Mouse (Mus musculus) heart, postnatal 10 days (tissue): ENCODE results near the gene Cxcr5. TPM values are rescaled to one million over a fixed set of nuclear protein-coding genes. Genes with fewer than 3 reads are reported as not detected.

Experiments used
- total RNA-seq, 2 experiments: library from RNA; stranded (reverse); gene quantifications; 2 replicates each; pipeline ENCODE4 v1.2.3; 2021

Cxcr5 gene
- total RNA-seq, 2 experiments from 2014 or later: 0.24 to 0.27 TPM

Other genes with a start within 250 kb of the Cxcr5 start
- gene C2cd2l, start 241.6 kb downstream of the Cxcr5 start, total RNA-seq: 10 to 100 TPM; 14.2 to 17.6 TPM
- gene Dpagt1, start 235.9 kb downstream of the Cxcr5 start, total RNA-seq: 10 to 100 TPM; 21.1 to 25.2 TPM
- gene H2afx, start 227.2 kb downstream of the Cxcr5 start, total RNA-seq: 10 to 100 TPM; 54.1 to 57.9 TPM
- 10 to 100 TPM; 54.2 to 55.2 TPM for gene Hmbs, start 217.6 kb downstream of the Cxcr5 start, total RNA-seq
- gene Vps11, start 200.2 kb downstream of the Cxcr5 start, total RNA-seq: 10 to 100 TPM; 22.4 to 22.8 TPM
- 10 to 100 TPM; 35.8 to 45.7 TPM for gene Hyou1, start 182.4 kb downstream of the Cxcr5 start, total RNA-seq
- 10 to 100 TPM; 29.2 to 31.6 TPM for gene Slc37a4, start 165.0 kb downstream of the Cxcr5 start, total RNA-seq
- gene Rps25, start 154.7 kb downstream of the Cxcr5 start, total RNA-seq: 1,000 to 10,000 TPM; 1,003 to 1,015 TPM
- 10 to 100 TPM; 34.8 to 42.5 TPM for gene Trappc4, start 154.3 kb downstream of the Cxcr5 start, total RNA-seq
- gene Ccdc84, start 143.3 kb downstream of the Cxcr5 start, total RNA-seq: 10 to 100 TPM; 11.6 to 12.0 TPM
- not detected for gene Foxr1, start 120.7 kb downstream of the Cxcr5 start, total RNA-seq
- gene Upk2, start 106.9 kb downstream of the Cxcr5 start, total RNA-seq: not detected
- gene Bcl9l, start 79.1 kb downstream of the Cxcr5 start, total RNA-seq: 10 to 100 TPM; 66.8 to 73.0 TPM
- gene Ddx6, start 43.0 kb upstream of the Cxcr5 start, total RNA-seq: 100 to 1,000 TPM in 1 of 2 experiments, 10 to 100 TPM in 1; 96.2 to 104 TPM
- not detected for gene Treh, start 111.4 kb upstream of the Cxcr5 start, total RNA-seq
- 100 to 1,000 TPM; 127 to 130 TPM for gene Phldb1, start 173.3 kb upstream of the Cxcr5 start, total RNA-seq
- gene Arcn1, start 206.0 kb upstream of the Cxcr5 start, total RNA-seq: 100 to 1,000 TPM; 103 to 114 TPM
- gene Ift46, start 206.0 kb upstream of the Cxcr5 start, total RNA-seq: 10 to 100 TPM; 42.6 to 50.5 TPM
- gene Tmem25, start 237.4 kb upstream of the Cxcr5 start, total RNA-seq: 1 to 10 TPM; 6.7 to 7.4 TPM
- 1 to 10 TPM; 1.1 to 1.5 TPM for gene Ttc36, start 241.2 kb upstream of the Cxcr5 start, total RNA-seq